Mouse (Mus musculus) spleen, adult 2 months (tissue): ENCODE results near the gene Pgd.

Experiments
- CTCF ChIP-seq: fragments of 200-500 bp; IDR thresholded peaks from 2 replicates; pipeline ENCODE4 v1.5.1; 2011; ENCODE audit warnings: mild to moderate bottlenecking, inconsistent platforms; ENCODE audit not compliant: insufficient read depth, insufficient read length, insufficient replicate concordance; ENCODE audit errors: extremely low read depth
- POLR2A ChIP-seq: fragments of 200-500 bp; IDR thresholded peaks from 2 replicates; pipeline ENCODE4 v1.6.1; 2011; ENCODE audit warnings: low read depth, low read length, inconsistent platforms

DNA sequence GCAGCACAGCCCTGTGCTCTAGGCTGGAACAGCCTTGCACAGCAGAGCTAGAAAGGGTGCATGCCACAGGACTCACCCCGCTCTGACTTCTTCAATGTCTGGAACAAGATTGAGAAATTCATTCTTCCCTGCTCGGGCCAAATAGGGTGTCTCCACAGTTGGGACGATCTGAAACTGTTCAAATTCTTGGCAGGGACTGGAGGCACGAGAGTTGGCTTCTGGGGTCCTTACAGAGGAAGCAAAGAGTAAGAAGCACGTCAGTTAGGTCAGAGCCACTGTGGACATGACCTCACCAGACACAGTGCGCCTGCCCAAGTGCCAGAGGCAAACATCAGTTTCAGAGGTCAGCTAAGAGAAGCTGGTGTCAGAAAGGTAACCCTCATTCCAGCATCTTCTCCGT, 15.6 kb upstream of the Pgd start:
- TF ChIP-seq POLR2A (no peak), CTCF (no peak)
